Mouse (Mus musculus) forebrain, embryonic 12.5 days (tissue): ENCODE data around the gene Wfdc11. TPM values are rescaled to one million over a fixed set of nuclear protein-coding genes. Genes with fewer than 3 reads are reported as not detected.
"Not testable (repeated sequence)": the region's sequence is repeated elsewhere in the genome, so short reads cannot be mapped to it uniquely, and the experiment has no call there.

Experiments
- ATAC-seq: fragments of 200-750 bp; cut with Nextera tagmentation; 2 replicates; pipeline ENCODE4 v1.8.0; 2017; ENCODE audit warnings: moderate TSS enrichment; ENCODE audit not compliant: low FRiP score
- H3K27ac ChIP-seq: fragments of 300-500 bp; sonication (generic); 2 replicates; pipeline ENCODE4 v1.5.1; 2016; ENCODE audit warnings: mild to moderate bottlenecking
- H3K27me3 ChIP-seq: fragments of 300-500 bp; sonication (generic); 2 replicates; pipeline ENCODE4 v1.6.1; 2016; ENCODE audit warnings: mild to moderate bottlenecking
- H3K36me3 ChIP-seq: fragments of 300-500 bp; sonication (generic); replicated peaks from 2 replicates; pipeline ENCODE4 v1.6.1; 2016; ENCODE audit warnings: mild to moderate bottlenecking
- H3K4me1 ChIP-seq: fragments of 300-500 bp; sonication (generic); 2 replicates; pipeline ENCODE4 v1.6.1; 2016
- H3K4me2 ChIP-seq: fragments of 300-500 bp; sonication (generic); 2 replicates; pipeline ENCODE4 v1.6.1; 2016; ENCODE audit warnings: mild to moderate bottlenecking, moderate library complexity
- H3K4me3 ChIP-seq: fragments of 300-500 bp; sonication (generic); replicated peaks from 2 replicates; pipeline ENCODE4 v1.5.1; 2016; ENCODE audit warnings: mild to moderate bottlenecking
- H3K9ac ChIP-seq: fragments of 300-500 bp; sonication (generic); 2 replicates; pipeline ENCODE4 v1.6.1; 2016; ENCODE audit warnings: mild to moderate bottlenecking
- H3K9me3 ChIP-seq: fragments of 300-500 bp; sonication (generic); 2 replicates; pipeline ENCODE4 v1.6.1; 2016
- WGBS: fragments of 180-500 bp; shearing (Covaris S2); methylation state at CpG from one replicate; pipeline ENCODE4 v1.1.7; 2016; 5-methylcytosine and 5-hydroxymethylcytosine counted together
- polyA plus RNA-seq: library from polyadenylated mRNA; unstranded; fragments of >200 nt; fragmentation: Nextera tagmentation; extraction: Ambion mirVana; gene quantifications from 2 replicates; pipeline ENCODE4 v1.2.1, GENCODE M21; 2016

Wfdc11 gene
- polyA plus RNA-seq: not detected in 2 replicates

GRCm38 (mm10) chr2:164673987-164674386 lies at the start of gene Wfdc11:
TSS of gene Wfdc11 (minus strand) at chr2:164674087.
- Histone ChIP-seq H3K27ac (no peak within 1 kb of the TSS), H3K9ac (no peak within 1 kb of the TSS), H3K9me3 (0 out of 2 replicates have a peak, but pooled peaks cover 3% of the 10 kb centered on the region), H3K4me2 (no peak within 1 kb of the TSS), H3K4me1 (peaks cover 4% of the 10 kb centered on the region; the same call in 1 of the 2 replicates), H3K36me3 (no peaks in the 10 kb centered on the region), H3K27me3 (no peaks in the 10 kb centered on the region), H3K4me3 (no peak within 1 kb of the TSS)
- no peak for ATAC-seq
- WGBS: 88% methylated on average over 7 of the region's 7 CpGs

- H3K4me3 ChIP-seq: no peak overlapping the region
- H3K9me3 ChIP-seq: no peaks in the 10 kb centered on the region
- WGBS: 62% methylated on average over 4 of the region's 4 CpGs
- no peak overlapping the region for H3K4me2 ChIP-seq
- H3K36me3 ChIP-seq: no peaks in the 10 kb centered on the region
- no peak overlapping the region for H3K9ac ChIP-seq
- H3K27me3 ChIP-seq: 0 out of 2 replicates have a peak, but pooled peaks cover 8% of the 10 kb centered on the region
- H3K27ac ChIP-seq: no peak overlapping the region
- no peak for ATAC-seq
- H3K4me1 ChIP-seq: no peaks in the 10 kb centered on the region
These were observed 49.4 kb upstream of the Wfdc11 start for GRCm38 (mm10) chr2:164723276-164723675.

- 93% methylated on average over 23 of the region's 23 CpGs for WGBS
- H3K4me2 ChIP-seq, H3K4me1 ChIP-seq, ATAC-seq, H3K27ac ChIP-seq, H3K27me3 ChIP-seq, H3K36me3 ChIP-seq, H3K4me3 ChIP-seq, H3K9ac ChIP-seq, H3K9me3 ChIP-seq: not testable (repeated sequence)
These were observed 42.4 kb upstream of the Wfdc11 start for GRCm38 (mm10) chr2:164716194-164716786.

GRCm38 (mm10) chr2:164715005-164715404 lies 41.1 kb upstream of the Wfdc11 start, which contains the start of gene Spint5:
TSS of gene Spint5 (plus strand) at chr2:164715305.
- no peak within 1 kb of the TSS for H3K9ac ChIP-seq
- H3K36me3 ChIP-seq: no peaks in the 10 kb centered on the region
- no peaks in the 10 kb centered on the region for H3K4me1 ChIP-seq
- no peak within 1 kb of the TSS for H3K4me2 ChIP-seq
- H3K27ac ChIP-seq: no peak within 1 kb of the TSS
- no peak within 1 kb of the TSS for H3K4me3 ChIP-seq
- 81% methylated on average over 6 of the region's 6 CpGs for WGBS
- H3K9me3 ChIP-seq: no peaks in the 10 kb centered on the region
- ATAC-seq: no peak
- H3K27me3 ChIP-seq: no peaks in the 10 kb centered on the region

GRCm38 (mm10) chr2:164705991-164706390 lies 32.1 kb upstream of the Wfdc11 start:
- H3K4me2 ChIP-seq: no peak overlapping the region
- H3K9ac ChIP-seq: no peak overlapping the region

GRCm38 (mm10) chr2:164705328-164705727 lies 31.4 kb upstream of the Wfdc11 start:
- Histone ChIP-seq H3K36me3 (no peaks in the 10 kb centered on the region), H3K27ac (no peak overlapping the region), H3K9ac (no peak overlapping the region), H3K4me3 (no peak overlapping the region), H3K4me1 (no peaks in the 10 kb centered on the region), H3K9me3 (no peaks in the 10 kb centered on the region), H3K4me2 (no peak overlapping the region), H3K27me3 (no peaks in the 10 kb centered on the region)
- ATAC-seq: no peak
- WGBS: 94% methylated on average over 6 of the region's 6 CpGs

More at GRCm38 (mm10) chr2:164705991-164706390, 32.1 kb upstream of the Wfdc11 start:
- Histone ChIP-seq H3K27me3 (no peaks in the 10 kb centered on the region), H3K4me3 (no peak overlapping the region), H3K4me1 (no peaks in the 10 kb centered on the region), H3K36me3 (no peaks in the 10 kb centered on the region), H3K9me3 (no peaks in the 10 kb centered on the region), H3K27ac (no peak overlapping the region)
- 91% methylated on average over 14 of the region's 14 CpGs for WGBS
- no peak for ATAC-seq

GRCm38 (mm10) chr2:164704235-164704634 lies 30.3 kb upstream of the Wfdc11 start:
- no peak overlapping the region for H3K27ac ChIP-seq
- 85% methylated on average over 5 of the region's 5 CpGs for WGBS
- H3K4me2 ChIP-seq: no peak overlapping the region
- no peak overlapping the region for H3K9ac ChIP-seq
- H3K4me1 ChIP-seq: no peaks in the 10 kb centered on the region
- H3K27me3 ChIP-seq: no peaks in the 10 kb centered on the region
- H3K36me3 ChIP-seq: no peaks in the 10 kb centered on the region
- no peak for ATAC-seq
- H3K4me3 ChIP-seq: no peak overlapping the region
- H3K9me3 ChIP-seq: no peaks in the 10 kb centered on the region

- no peak for ATAC-seq
- H3K4me1 ChIP-seq: no peaks in the 10 kb centered on the region
These were observed 27.9 kb upstream of the Wfdc11 start for GRCm38 (mm10) chr2:164701761-164702160.

GRCm38 (mm10) chr2:164700959-164701358 lies 27.1 kb upstream of the Wfdc11 start:
- 85% methylated on average over 5 of the region's 5 CpGs for WGBS

More at GRCm38 (mm10) chr2:164701761-164702160, 27.9 kb upstream of the Wfdc11 start:
- H3K36me3 ChIP-seq: no peaks in the 10 kb centered on the region
- no peaks in the 10 kb centered on the region for H3K27me3 ChIP-seq
- no peak overlapping the region for H3K4me2 ChIP-seq
- no peak overlapping the region for H3K9ac ChIP-seq
- no peaks in the 10 kb centered on the region for H3K9me3 ChIP-seq
- H3K27ac ChIP-seq: no peak overlapping the region
- WGBS: 95% methylated on average over 5 of the region's 5 CpGs
- no peak overlapping the region for H3K4me3 ChIP-seq

GRCm38 (mm10) chr2:164698201-164698600 lies 24.3 kb upstream of the Wfdc11 start, which contains the start of gene Spint4:
TSS of gene Spint4 (plus strand) at chr2:164698501.
- no peak within 1 kb of the TSS for H3K4me2 ChIP-seq
- 76% methylated on average over 4 of the region's 4 CpGs for WGBS
- H3K27me3 ChIP-seq: no peaks in the 10 kb centered on the region
- no peak within 1 kb of the TSS for H3K9ac ChIP-seq
- no peak within 1 kb of the TSS for H3K27ac ChIP-seq
- ATAC-seq: no peak
- H3K4me3 ChIP-seq: no peak within 1 kb of the TSS
- no peaks in the 10 kb centered on the region for H3K36me3 ChIP-seq
- no peaks in the 10 kb centered on the region for H3K9me3 ChIP-seq
- H3K4me1 ChIP-seq: no peaks in the 10 kb centered on the region

More at GRCm38 (mm10) chr2:164700959-164701358, 27.1 kb upstream of the Wfdc11 start:
- H3K9me3 ChIP-seq: no peaks in the 10 kb centered on the region
- no peak overlapping the region for H3K9ac ChIP-seq
- no peak for ATAC-seq
- H3K4me2 ChIP-seq: no peak overlapping the region
- no peaks in the 10 kb centered on the region for H3K36me3 ChIP-seq
- H3K27ac ChIP-seq: no peak overlapping the region
- H3K4me3 ChIP-seq: no peak overlapping the region
- H3K27me3 ChIP-seq: no peaks in the 10 kb centered on the region
- no peaks in the 10 kb centered on the region for H3K4me1 ChIP-seq

- no peak within 1 kb of the TSS for H3K4me3 ChIP-seq
- H3K9ac ChIP-seq: no peak within 1 kb of the TSS
- H3K27ac ChIP-seq: no peak within 1 kb of the TSS
- H3K36me3 ChIP-seq: no peaks in the 10 kb centered on the region
- H3K27me3 ChIP-seq: 0 out of 2 replicates have a peak, but pooled peaks cover 4% of the 10 kb centered on the region
- no peak for ATAC-seq
- WGBS: 84% methylated on average over 3 of the region's 3 CpGs
- no peaks in the 10 kb centered on the region for H3K4me1 ChIP-seq
- no peaks in the 10 kb centered on the region for H3K9me3 ChIP-seq
- no peak within 1 kb of the TSS for H3K4me2 ChIP-seq
These were observed 10.9 kb upstream of the Wfdc11 start, which contains the start of gene Wfdc13 for GRCm38 (mm10) chr2:164684807-164685206. TSS of gene Wfdc13 (plus strand) at chr2:164685107.

GRCm38 (mm10) chr2:164679906-164680305 lies 6.0 kb upstream of the Wfdc11 start:
- H3K9me3 ChIP-seq: 0 out of 2 replicates have a peak, but pooled peaks cover 3% of the 10 kb centered on the region
- peaks cover 6% of the 10 kb centered on the region; the same call in 1 of the 2 replicates for H3K4me1 ChIP-seq
- H3K36me3 ChIP-seq: no peaks in the 10 kb centered on the region
- WGBS: 71% methylated on average over 3 of the region's 3 CpGs
- no peak for ATAC-seq
- no peak overlapping the region for H3K27ac ChIP-seq
- H3K27me3 ChIP-seq: no peaks in the 10 kb centered on the region
- no peak overlapping the region for H3K4me2 ChIP-seq
- H3K9ac ChIP-seq: no peak overlapping the region
- no peak overlapping the region for H3K4me3 ChIP-seq
